Mouse (Mus musculus): ENCODE results near the gene Cpt1c. TPM values are rescaled to one million over a fixed set of nuclear protein-coding genes. Genes with fewer than 3 reads are reported as not detected.

Cpt1c gene
- polyA plus RNA-seq, 1 experiment = 154 TPM

DNA sequence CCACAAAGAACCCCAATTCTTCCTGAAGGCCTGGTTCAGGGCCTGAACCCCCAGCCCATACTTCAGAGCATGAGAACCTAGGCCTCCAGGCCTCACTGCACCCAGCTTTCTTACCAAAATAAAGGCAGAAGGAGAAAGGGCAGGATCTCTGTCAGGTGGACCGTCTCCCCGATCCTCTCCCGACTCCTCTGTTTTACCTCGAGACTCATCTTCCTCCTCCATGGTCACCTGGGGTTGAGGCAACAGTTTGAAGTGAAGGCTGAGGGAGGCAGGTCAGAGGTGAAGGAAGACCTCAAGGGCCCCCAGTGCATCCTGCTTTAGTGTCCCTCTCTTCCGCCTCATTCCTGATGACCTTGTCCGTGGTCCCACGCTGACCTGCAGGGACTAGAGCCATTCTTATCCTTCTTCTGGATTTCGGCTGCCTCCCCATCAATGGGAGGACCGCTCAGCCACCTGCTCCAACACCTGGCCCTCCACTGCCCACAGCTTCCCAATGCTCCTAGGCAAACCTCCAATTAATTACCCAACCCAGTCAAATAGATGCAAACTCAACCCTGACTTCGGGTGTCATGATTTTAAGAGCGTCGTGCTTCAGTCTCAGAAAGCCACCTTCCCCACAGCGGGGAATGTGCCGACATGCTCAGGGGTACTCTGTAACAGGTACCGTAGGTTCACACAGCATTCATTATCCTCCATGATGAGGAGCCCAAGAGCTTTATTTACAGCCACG lies 38.9 kb upstream of the Cpt1c start:
- Histone ChIP-seq H3K27ac (ENCODE audit: insufficient read depth, low read length) (no peak overlapping the region), H3K4me1 (ENCODE audit: control insufficient read depth, insufficient read depth, low read length) (no peaks in the 10 kb centered on the region; the same call in 1 of the 2 replicates), H3K4me3 (ENCODE audit: insufficient read depth, low read length) (no peak overlapping the region)
- TF ChIP-seq CTCF (IDR thresholded peaks at IDR 0.05; ENCODE audit: extremely low read depth, insufficient read depth, low read length) (no peak), POLR2A (IDR thresholded peaks at IDR 0.05; ENCODE audit: extremely low read depth, insufficient read depth, low read length) (no peak)

DNA sequence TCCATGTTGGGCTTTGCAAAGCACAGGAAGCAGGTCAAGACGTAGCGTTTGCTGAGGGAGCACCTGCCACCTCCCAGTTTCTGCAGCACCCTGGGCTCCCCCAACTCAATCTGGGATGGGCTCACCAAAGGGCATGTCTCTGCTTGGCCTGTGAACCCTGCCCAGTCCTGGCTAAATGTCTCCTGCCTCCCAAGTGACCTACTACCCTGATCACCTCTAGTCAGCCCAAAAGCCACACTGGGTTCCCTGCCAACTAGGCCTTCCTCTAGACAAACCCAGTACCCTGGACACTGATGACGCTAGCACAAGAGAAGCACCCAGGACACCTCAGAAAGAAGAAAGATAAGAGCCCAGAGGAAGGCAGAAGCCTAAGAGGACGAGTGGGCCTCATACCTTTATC lies 38.2 kb upstream of the Cpt1c start:
- H3K27ac ChIP-seq (ENCODE audit: insufficient read depth, low read length) = no peak overlapping the region
- no peak overlapping the region for H3K4me3 ChIP-seq (ENCODE audit: insufficient read depth, low read length)
- TF ChIP-seq POLR2A (IDR thresholded peaks at IDR 0.05; ENCODE audit: extremely low read depth, insufficient read depth, low read length) = no peak
- TF ChIP-seq CTCF (IDR thresholded peaks at IDR 0.05; ENCODE audit: extremely low read depth, insufficient read depth, low read length) = no peak
- H3K4me1 ChIP-seq (ENCODE audit: control insufficient read depth, insufficient read depth, low read length) = no peaks in the 10 kb centered on the region; the same call in 1 of the 2 replicates

DNA sequence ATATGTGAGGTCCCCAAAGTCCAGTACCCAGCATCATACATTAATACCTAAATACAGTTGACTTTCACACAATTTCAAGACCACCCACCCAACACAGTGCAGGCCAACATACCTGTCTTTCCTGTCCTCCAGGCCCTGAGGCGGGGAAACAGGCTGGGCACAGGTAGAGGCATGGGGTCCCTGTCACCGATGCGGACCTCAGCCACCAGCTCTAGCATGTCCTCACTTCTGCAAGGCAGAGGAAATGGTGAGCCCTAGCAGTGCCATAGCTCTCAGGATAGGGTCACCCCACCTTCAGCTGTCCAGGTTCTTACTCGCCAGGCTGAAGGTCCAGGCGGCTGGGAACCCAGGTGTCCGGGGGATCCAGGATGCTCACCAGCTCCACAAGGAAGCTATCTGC lies 37.4 kb upstream of the Cpt1c start:
- H3K4me1 ChIP-seq (ENCODE audit: control insufficient read depth, insufficient read depth, low read length) = no peaks in the 10 kb centered on the region; the same call in 1 of the 2 replicates
- H3K27ac ChIP-seq (ENCODE audit: insufficient read depth, low read length) = no peak overlapping the region
- no peak overlapping the region for H3K4me3 ChIP-seq (ENCODE audit: insufficient read depth, low read length)
- TF ChIP-seq POLR2A (IDR thresholded peaks at IDR 0.05; ENCODE audit: extremely low read depth, insufficient read depth, low read length) (no peak), CTCF (IDR thresholded peaks at IDR 0.05; ENCODE audit: extremely low read depth, insufficient read depth, low read length) (no peak)

DNA sequence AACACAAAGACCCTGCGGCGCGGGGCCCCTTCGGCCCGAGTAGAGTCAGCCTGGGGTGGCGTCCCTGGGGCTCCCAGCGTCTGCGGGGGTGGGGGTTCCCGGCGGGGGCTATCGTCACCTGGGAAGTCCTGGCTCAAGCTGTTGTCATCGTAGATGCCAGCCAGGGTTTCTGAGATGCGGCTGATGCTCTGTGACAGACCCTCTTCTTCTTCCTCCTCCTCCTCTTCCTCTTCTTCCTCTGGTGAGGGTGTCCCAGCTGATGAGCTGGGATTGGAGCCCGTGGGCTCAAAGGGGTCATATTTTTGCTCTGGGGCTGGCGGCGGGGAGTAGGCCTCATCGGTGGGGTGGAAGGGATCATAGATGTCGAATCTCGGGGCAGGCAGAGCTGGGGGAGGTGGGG lies 33.8 kb upstream of the Cpt1c start:
- no peak for TF ChIP-seq CTCF (IDR thresholded peaks at IDR 0.05; ENCODE audit: extremely low read depth, insufficient read depth, low read length)
- TF ChIP-seq POLR2A (IDR thresholded peaks at IDR 0.05; ENCODE audit: extremely low read depth, insufficient read depth, low read length) = no peak
- H3K4me1 ChIP-seq (ENCODE audit: control insufficient read depth, insufficient read depth, low read length) = no peaks in the 10 kb centered on the region
- H3K27ac ChIP-seq (ENCODE audit: insufficient read depth, low read length) = no peak overlapping the region
- no peak overlapping the region for H3K4me3 ChIP-seq (ENCODE audit: insufficient read depth, low read length)

DNA sequence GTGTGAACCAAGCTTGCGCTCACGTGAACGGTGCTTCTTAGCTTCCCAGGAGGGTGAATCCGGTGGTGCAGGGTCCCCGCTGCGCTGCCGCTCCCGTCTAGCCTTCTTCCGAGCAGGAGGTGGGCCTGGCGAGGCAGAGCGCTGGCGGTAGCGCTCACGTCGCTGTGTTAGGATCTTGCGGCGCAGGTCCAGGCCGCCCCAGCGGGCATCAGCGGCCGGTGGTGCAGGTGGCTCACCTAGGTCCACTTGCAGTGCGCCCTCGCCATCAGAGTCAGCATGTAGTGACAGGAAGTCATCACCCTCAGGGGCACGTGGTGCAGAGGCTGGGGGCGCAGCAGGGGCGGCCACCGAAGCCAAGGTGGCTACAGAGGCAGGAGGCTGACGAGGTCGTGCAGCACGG lies 33.2 kb upstream of the Cpt1c start:
- Histone ChIP-seq H3K27ac (ENCODE audit: insufficient read depth, low read length) (no peak overlapping the region), H3K4me3 (ENCODE audit: insufficient read depth, low read length) (no peak overlapping the region), H3K4me1 (ENCODE audit: control insufficient read depth, insufficient read depth, low read length) (no peaks in the 10 kb centered on the region)
- TF ChIP-seq CTCF (IDR thresholded peaks at IDR 0.05; ENCODE audit: extremely low read depth, insufficient read depth, low read length) (no peak), POLR2A (IDR thresholded peaks at IDR 0.05; ENCODE audit: extremely low read depth, insufficient read depth, low read length) (no peak)

DNA sequence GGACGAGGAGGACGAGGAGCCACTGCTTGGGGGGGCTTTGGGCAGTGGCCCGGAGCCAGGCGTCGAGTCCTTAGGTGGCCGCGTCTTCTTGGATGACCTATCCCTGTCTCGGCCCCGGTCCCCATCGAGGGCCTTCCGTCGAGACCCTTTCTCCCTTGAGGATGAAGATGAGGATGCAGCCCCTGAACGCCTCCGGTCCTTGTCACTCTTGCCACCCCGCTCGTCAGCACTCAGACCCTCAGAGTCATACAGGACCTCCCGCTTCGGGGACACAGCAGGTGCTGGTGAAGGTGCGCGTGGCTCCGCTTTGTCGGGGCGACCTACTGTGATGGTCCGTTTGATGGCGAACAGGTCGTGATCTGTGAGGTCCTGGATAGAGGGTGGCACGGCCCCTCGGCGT lies 32.5 kb upstream of the Cpt1c start:
- TF ChIP-seq CTCF (IDR thresholded peaks at IDR 0.05; ENCODE audit: extremely low read depth, insufficient read depth, low read length) (no peak), POLR2A (IDR thresholded peaks at IDR 0.05; ENCODE audit: extremely low read depth, insufficient read depth, low read length) (no peak)
- Histone ChIP-seq H3K4me3 (ENCODE audit: insufficient read depth, low read length) (no peak overlapping the region), H3K27ac (ENCODE audit: insufficient read depth, low read length) (no peak overlapping the region), H3K4me1 (ENCODE audit: control insufficient read depth, insufficient read depth, low read length) (no peaks in the 10 kb centered on the region)

DNA sequence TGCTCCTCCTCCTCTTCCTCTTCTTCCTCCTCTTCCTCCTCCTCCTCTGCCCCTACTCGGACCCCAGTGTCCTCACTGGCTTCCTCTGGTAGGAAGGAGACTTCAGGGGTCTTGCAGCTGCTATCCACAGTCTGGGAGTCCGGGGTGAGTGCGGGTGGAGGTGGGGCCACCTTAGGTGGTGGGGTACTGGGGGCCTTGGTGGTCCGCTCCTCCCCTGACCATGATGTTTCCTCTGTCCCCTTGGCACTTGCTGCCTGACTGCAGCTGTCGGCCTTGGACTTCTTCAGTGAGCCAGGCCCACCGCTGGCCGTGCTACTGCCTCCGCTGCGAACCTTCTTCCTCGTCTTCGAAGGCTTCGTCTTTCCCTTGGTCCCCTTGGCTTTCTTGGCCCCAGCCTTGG lies 31.9 kb upstream of the Cpt1c start:
- Histone ChIP-seq H3K4me3 (ENCODE audit: insufficient read depth, low read length) (no peak overlapping the region), H3K4me1 (ENCODE audit: control insufficient read depth, insufficient read depth, low read length) (no peaks in the 10 kb centered on the region), H3K27ac (ENCODE audit: insufficient read depth, low read length) (no peak overlapping the region)
- TF ChIP-seq POLR2A (IDR thresholded peaks at IDR 0.05; ENCODE audit: extremely low read depth, insufficient read depth, low read length) (no peak), CTCF (IDR thresholded peaks at IDR 0.05; ENCODE audit: extremely low read depth, insufficient read depth, low read length) (no peak)

DNA sequence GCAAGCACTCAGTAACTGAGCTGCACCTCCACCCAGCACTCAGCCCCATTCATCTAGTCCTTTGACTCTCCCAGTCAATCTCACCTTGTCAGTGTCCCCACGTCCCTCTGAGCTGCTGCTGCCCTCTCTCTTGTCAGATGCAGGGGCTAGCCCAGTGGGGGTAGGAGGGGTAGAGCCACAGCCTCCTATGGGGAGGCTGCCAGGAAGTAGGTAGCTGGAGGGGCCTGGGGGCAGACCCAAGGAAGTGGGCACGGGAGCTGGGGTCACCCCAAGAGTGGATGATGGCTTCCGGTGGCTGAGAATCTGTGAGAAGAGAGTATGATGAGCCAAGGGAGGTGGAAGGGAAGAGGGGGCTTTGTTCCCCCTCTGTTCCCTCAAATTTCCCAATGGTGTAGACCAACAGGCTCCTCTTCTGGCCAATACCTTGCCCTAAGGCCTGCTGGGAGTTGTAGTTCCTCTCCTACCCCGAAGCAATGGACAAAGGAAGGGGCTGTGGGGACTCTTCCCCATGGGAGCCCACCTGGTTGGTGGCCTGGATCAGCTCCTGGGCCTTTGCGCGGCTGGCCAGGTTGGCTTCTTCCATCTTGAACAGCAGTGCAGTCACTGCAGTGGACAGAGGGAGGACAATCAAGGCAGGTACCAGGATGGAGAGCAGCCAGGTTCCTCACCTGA lies 30.8 kb upstream of the Cpt1c start:
- TF ChIP-seq CTCF (IDR thresholded peaks at IDR 0.05; ENCODE audit: extremely low read depth, insufficient read depth, low read length) (no peak), POLR2A (IDR thresholded peaks at IDR 0.05; ENCODE audit: extremely low read depth, insufficient read depth, low read length) (no peak)
- H3K27ac ChIP-seq (ENCODE audit: insufficient read depth, low read length) = no peak overlapping the region
- no peak overlapping the region for H3K4me3 ChIP-seq (ENCODE audit: insufficient read depth, low read length)
- H3K4me1 ChIP-seq (ENCODE audit: control insufficient read depth, insufficient read depth, low read length) = no peaks in the 10 kb centered on the region

DNA sequence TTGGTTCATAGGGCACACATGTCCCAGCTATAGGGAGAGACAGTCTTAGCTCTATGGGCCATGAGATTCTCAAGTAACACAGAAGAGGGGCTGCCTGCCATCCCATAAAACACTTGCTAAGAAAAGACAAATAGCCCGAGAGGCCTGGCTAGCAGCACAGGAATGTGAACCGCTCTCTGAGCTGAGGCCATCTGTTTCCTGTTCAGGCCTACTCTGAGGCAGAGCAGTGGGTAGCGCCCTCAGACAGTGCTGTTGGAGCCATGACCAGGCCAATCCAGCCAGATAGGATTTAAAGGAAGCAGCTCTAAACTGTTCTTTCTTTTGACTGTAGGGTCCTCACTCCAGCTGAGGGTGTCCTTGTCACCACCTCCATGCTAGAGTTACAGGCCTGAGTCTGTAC lies 29.9 kb upstream of the Cpt1c start:
- no peak for TF ChIP-seq POLR2A (IDR thresholded peaks at IDR 0.05; ENCODE audit: extremely low read depth, insufficient read depth, low read length)
- TF ChIP-seq CTCF (IDR thresholded peaks at IDR 0.05; ENCODE audit: extremely low read depth, insufficient read depth, low read length) = no peak
- H3K4me3 ChIP-seq (ENCODE audit: insufficient read depth, low read length) = no peak overlapping the region
- no peak overlapping the region for H3K27ac ChIP-seq (ENCODE audit: insufficient read depth, low read length)
- no peaks in the 10 kb centered on the region for H3K4me1 ChIP-seq (ENCODE audit: control insufficient read depth, insufficient read depth, low read length)

DNA sequence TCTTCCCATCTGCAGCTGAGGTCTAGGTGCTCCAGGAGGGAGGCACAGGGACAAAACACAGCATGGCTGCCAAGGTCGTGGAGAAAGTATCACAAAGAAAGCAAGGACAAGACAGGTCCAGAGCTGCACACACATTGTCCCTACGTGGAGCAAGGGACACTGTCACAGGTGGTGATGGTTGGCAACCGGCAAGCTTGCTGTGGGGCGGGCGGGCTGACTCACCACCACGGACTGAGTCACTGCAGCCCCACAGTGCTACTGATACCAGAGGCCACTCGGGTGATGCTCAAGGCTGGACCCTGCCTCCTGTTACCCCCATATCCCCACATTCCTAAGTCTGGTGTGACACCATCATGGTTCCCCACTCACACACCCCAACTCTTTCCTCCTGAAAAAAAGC lies 27.8 kb upstream of the Cpt1c start:
- TF ChIP-seq CTCF (IDR thresholded peaks at IDR 0.05; ENCODE audit: extremely low read depth, insufficient read depth, low read length) (no peak), POLR2A (IDR thresholded peaks at IDR 0.05; ENCODE audit: extremely low read depth, insufficient read depth, low read length) (no peak)
- H3K27ac ChIP-seq (ENCODE audit: insufficient read depth, low read length) = no peak overlapping the region
- no peaks in the 10 kb centered on the region for H3K4me1 ChIP-seq (ENCODE audit: control insufficient read depth, insufficient read depth, low read length)
- no peak overlapping the region for H3K4me3 ChIP-seq (ENCODE audit: insufficient read depth, low read length)
